Mouse (Mus musculus): ENCODE data around the gene Cox7b. TPM values are rescaled to one million over a fixed set of nuclear protein-coding genes. Genes with fewer than 3 reads are reported as not detected.

Gene Cox7b
- total and polyA plus RNA-seq, 2 experiments: 154 to 416 TPM

- no peaks in the 10 kb centered on the region for H3K36me3 ChIP-seq (ENCODE audit: control insufficient read depth, insufficient read depth, low read length)
- no peak overlapping the region for H3K4me3 ChIP-seq (ENCODE audit: insufficient read depth, low read depth, low read length)
- H3K9ac ChIP-seq (ENCODE audit: low read depth, low read length): no peak overlapping the region
- TF ChIP-seq CTCF (IDR thresholded peaks at IDR 0.05; ENCODE audit: low read depth, low read length) (no peak), POLR2A (IDR thresholded peaks at IDR 0.05; ENCODE audit: extremely low read depth, insufficient read depth, low read length) (no peak)
- H3K79me2 ChIP-seq (ENCODE audit: control insufficient read depth, insufficient read depth, low read length): no peaks in the 10 kb centered on the region
- WGBS: 63% methylated on average over 2 of the region's 2 CpGs
- no peak overlapping the region for H3K27ac ChIP-seq (replicated peaks; ENCODE audit: insufficient read depth, low read depth, low read length)
- DNase-seq (ENCODE audit: extremely low read depth, low read depth, low spot score): no peak
- peaks cover 2% of the 10 kb centered on the region; the same call in 1 of the 2 replicates for H3K4me1 ChIP-seq (ENCODE audit: control insufficient read depth, insufficient read depth, low read length)
- H3K27me3 ChIP-seq (ENCODE audit: control insufficient read depth, insufficient read depth, low read length): no peaks in the 10 kb centered on the region
Measured at GRCm38 (mm10) chrX:106045455-106045854, 30.0 kb downstream of the Cox7b start.

- Histone ChIP-seq H3K79me2 (ENCODE audit: control insufficient read depth, insufficient read depth, low read length) (no peaks in the 10 kb centered on the region), H3K36me3 (ENCODE audit: control insufficient read depth, insufficient read depth, low read length) (no peaks in the 10 kb centered on the region), H3K9ac (ENCODE audit: low read depth, low read length) (no peak overlapping the region), H3K27ac (replicated peaks; ENCODE audit: insufficient read depth, low read depth, low read length) (no peak overlapping the region), H3K4me3 (ENCODE audit: insufficient read depth, low read depth, low read length) (no peak overlapping the region), H3K27me3 (ENCODE audit: control insufficient read depth, insufficient read depth, low read length) (no peaks in the 10 kb centered on the region), H3K4me1 (ENCODE audit: control insufficient read depth, insufficient read depth, low read length) (peaks cover 2% of the 10 kb centered on the region; the same call in 1 of the 2 replicates)
- TF ChIP-seq CTCF (IDR thresholded peaks at IDR 0.05; ENCODE audit: low read depth, low read length) (no peak), POLR2A (IDR thresholded peaks at IDR 0.05; ENCODE audit: extremely low read depth, insufficient read depth, low read length) (no peak)
- 78% methylated on average over 9 of the region's 9 CpGs for WGBS
- no peak for DNase-seq (ENCODE audit: extremely low read depth, low read depth, low spot score)
Measured at GRCm38 (mm10) chrX:106045928-106046327, 30.4 kb downstream of the Cox7b start.

GRCm38 (mm10) chrX:106048191-106048590, 32.7 kb downstream of the Cox7b start:
- TF ChIP-seq POLR2A (IDR thresholded peaks at IDR 0.05; ENCODE audit: extremely low read depth, insufficient read depth, low read length): no peak
- TF ChIP-seq CTCF (IDR thresholded peaks at IDR 0.05; ENCODE audit: low read depth, low read length): no peak
- H3K4me1 ChIP-seq (ENCODE audit: control insufficient read depth, insufficient read depth, low read length): peaks cover 2% of the 10 kb centered on the region; the same call in 1 of the 2 replicates
- H3K36me3 ChIP-seq (ENCODE audit: control insufficient read depth, insufficient read depth, low read length): no peaks in the 10 kb centered on the region
- WGBS: 66% methylated on average over 1 of the region's 1 CpGs
- no peaks in the 10 kb centered on the region for H3K27me3 ChIP-seq (ENCODE audit: control insufficient read depth, insufficient read depth, low read length)
- DNase-seq (ENCODE audit: extremely low read depth, low read depth, low spot score): no peak
- H3K27ac ChIP-seq (replicated peaks; ENCODE audit: insufficient read depth, low read depth, low read length): no peak overlapping the region
- no peak overlapping the region for H3K9ac ChIP-seq (ENCODE audit: low read depth, low read length)
- no peak overlapping the region for H3K4me3 ChIP-seq (ENCODE audit: insufficient read depth, low read depth, low read length)
- no peaks in the 10 kb centered on the region for H3K79me2 ChIP-seq (ENCODE audit: control insufficient read depth, insufficient read depth, low read length)

Other genes with a start within 250 kb of the Cox7b start
- gene Atrx, start 86.3 kb upstream of the Cox7b start, total RNA-seq (2014; rRNA removed): 78.1 and 81.2 TPM in 2 replicates
- gene Atrx, start 86.3 kb upstream of the Cox7b start, polyA plus RNA-seq (2012; rRNA removed): 10.5 and 11.8 TPM in 2 replicates
- 55.3 and 57.7 TPM in 2 replicates for gene Magt1, start 3.8 kb upstream of the Cox7b start, total RNA-seq (2014; rRNA removed)
- 8.9 and 9.3 TPM in 2 replicates for gene Magt1, start 3.8 kb upstream of the Cox7b start, polyA plus RNA-seq (2012; rRNA removed)
- 5.7 and 6.0 TPM in 2 replicates for gene Atp7a, start 11.6 kb downstream of the Cox7b start, total RNA-seq (2014; rRNA removed)
- 0.65 and 0.94 TPM in 2 replicates for gene Atp7a, start 11.6 kb downstream of the Cox7b start, polyA plus RNA-seq (2012; rRNA removed)
- gene Tlr13, start 127.5 kb downstream of the Cox7b start, total RNA-seq (2014; rRNA removed): 1.9 and 2.4 TPM in 2 replicates
- 0.19 and 0.71 TPM in 2 replicates for gene Tlr13, start 127.5 kb downstream of the Cox7b start, polyA plus RNA-seq (2012; rRNA removed)
- gene Pgk1, start 171.4 kb downstream of the Cox7b start, total RNA-seq (2014; rRNA removed): 472 and 496 TPM in 2 replicates
- 134 and 154 TPM in 2 replicates for gene Pgk1, start 171.4 kb downstream of the Cox7b start, polyA plus RNA-seq (2012; rRNA removed)
- gene Taf9b, start 205.5 kb downstream of the Cox7b start, total RNA-seq (2014; rRNA removed): 0.83 and 1.3 TPM in 2 replicates
- gene Taf9b, start 205.5 kb downstream of the Cox7b start, polyA plus RNA-seq (2012; rRNA removed): 0.29 and 0.40 TPM in 2 replicates
- gene Fnd3c2, start 239.7 kb downstream of the Cox7b start, total RNA-seq (2014; rRNA removed): not detected in 2 replicates
- not detected in 2 replicates for gene Fnd3c2, start 239.7 kb downstream of the Cox7b start, polyA plus RNA-seq (2012; rRNA removed)

Measured in liver, adult 2 months (tissue).